Mouse (Mus musculus) frontal cortex, postnatal 36 days (tissue): Measurements from ENCODE around the gene Fyttd1.
"Not testable (repeated sequence)": the region's sequence is repeated elsewhere in the genome, so short reads cannot be mapped to it uniquely, and the experiment has no call there.

Source experiments
- DNase-seq, 2 experiments: peaks; one replicate each; pipeline ENCODE4 v3.0.0; 2022; ENCODE audit warnings: low spot score in 2 of 2

The Fyttd1 gene

DNA sequence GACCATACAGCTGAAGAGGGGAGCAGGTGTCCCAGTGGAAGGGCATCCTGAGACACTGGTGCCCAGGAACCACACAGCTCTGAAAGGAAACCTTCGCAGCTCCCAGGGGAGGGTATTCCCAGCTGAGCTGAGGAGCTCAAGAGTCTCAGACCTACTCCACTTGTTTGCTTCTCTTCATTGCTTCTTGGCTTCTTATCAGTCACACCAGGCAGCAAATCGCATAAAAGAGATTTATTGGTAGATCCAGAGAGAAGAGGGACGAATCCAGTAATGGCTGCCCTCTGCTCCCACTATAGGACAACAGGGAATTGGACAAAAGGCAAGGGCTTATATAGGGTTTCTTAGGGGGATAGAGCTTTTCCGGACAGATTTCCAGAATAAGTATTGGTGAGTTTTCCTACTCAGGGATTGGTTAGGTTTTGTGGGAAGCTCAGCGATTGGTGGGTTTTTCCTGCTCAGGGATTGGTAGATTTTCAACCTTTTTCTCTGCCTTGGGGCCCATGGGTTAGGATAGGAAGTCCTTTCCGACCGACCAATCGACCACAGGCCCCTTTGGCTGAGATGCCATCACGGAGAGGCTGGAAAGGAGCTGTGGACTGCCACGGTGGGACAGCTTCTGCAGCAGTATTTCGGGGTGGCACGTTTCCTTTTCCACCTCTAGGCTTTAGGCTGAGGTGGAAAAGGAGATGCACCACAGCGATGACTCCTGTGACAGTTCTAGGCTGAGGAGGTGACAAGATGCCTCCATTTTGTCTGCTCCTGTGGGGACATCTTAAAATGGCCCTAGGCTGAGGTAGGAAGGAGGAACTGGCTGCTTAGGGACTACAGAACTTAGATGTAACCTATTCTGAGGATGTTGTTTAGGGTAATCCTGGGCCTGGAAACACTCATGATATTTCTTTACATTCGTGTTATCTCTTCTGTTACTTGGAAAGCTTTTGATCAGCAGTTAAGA, 1.9 kb downstream of the Fyttd1 start:
- DNase-seq: no peak

DNA sequence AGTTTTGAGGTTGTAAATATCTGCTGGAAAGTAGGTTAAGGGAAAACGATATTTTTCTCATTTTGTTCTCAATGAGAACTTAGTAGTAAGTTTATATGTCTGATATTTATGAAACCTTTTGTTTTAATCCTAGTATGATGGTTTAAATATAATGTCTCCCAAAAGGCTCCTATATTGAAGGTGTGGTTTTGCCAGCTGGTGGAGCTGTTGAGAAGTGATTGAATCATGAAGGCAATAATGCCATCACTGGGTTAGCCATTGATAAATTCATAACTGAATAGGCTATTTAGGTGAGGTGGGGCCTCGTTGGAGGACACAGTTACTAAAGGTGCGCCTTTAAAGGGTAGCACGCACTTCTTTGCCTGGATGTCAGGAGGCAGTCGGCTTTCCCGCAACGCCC, 4.2 kb downstream of the Fyttd1 start:
- DNase-seq: no peak

GRCm38 (mm10) chr16:32887996-32888395, 10.7 kb downstream of the Fyttd1 start:
- DNase-seq: no peak

- no peak for DNase-seq
Observed at GRCm38 (mm10) chr16:32889881-32890280, 12.6 kb downstream of the Fyttd1 start.

DNA sequence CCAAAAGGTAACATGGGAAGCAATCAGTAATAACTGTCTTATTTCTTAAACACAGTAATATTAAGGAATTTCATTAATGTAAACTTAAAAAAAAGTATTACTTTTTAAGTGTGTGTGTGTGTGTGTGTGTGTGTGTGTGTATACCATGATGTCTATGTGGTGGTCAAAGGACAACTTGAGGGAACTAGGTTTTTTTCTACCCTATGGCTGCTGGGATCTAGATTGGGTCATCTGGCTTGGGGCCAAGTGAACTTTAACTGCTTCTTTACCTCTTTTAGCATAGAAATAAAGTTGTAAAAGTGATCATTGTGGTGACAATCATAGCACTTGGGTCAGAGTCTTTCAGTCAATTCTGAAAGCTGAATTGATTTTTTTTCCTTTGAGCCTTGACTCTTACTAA, 18.8 kb downstream of the Fyttd1 start:
- DNase-seq: no peak

GRCm38 (mm10) chr16:32901360-32902050, 24.2 kb downstream of the Fyttd1 start:
- no peak for DNase-seq

DNA sequence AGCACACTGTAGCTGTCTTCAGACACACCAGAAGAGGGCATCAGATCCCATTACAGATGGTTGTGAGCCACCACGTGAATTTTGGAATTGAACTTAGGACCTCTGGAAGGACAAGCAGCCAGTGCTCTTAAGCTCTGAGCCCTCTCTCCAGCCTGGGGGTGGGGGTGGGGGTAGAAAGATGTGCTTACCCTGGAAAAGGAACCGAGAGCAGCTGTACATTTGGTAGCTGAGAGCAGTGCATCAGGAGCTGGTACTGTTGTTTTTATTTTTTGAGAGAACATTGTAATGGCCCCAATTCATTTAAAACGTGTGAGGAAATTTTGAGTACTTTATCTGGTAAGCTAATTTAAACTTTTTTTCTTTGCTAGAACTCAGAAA, 24.7 kb downstream of the Fyttd1 start:
- DNase-seq: no peak

DNA sequence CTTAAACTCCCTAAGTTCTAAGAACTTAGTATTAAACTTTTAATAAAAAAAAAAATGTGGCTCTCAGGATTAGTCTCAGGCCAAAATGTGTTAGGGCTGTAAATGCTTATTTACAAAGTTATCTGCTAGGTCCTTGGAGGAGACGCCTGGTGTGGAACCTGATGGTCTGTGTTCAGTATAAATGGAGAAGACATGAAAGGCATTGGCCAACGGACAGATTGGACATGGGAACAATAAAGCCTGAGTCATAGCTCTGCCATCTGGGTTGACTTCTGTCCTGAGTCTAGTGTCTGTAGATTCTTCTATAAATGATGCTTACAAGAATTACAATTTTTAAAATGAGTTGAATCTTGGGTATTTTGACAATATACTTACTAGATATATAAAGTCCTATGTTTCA, 28.9 kb downstream of the Fyttd1 start:
- no peak for DNase-seq

GRCm38 (mm10) chr16:32906727-32907126, 29.4 kb downstream of the Fyttd1 start:
- DNase-seq: no peak

DNA sequence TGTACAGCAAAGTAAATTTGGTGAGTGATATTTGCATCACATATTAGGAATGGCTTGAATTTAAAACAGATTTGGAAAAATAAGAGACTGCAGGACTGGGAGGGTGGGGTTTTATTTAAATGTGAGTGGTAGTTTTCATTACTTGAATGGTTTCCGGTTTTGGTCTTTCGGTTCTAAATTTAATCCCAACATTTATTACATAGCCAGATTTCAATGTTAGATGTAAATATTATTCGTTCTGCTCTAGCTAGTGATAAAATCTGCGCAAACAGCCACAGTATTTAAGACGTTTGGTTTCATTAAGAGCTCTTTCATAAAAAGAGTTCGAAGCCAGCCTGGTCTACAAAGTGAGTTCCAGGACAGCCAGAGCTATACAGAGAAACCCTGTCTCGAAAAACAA, 35.9 kb downstream of the Fyttd1 start:
- no peak for DNase-seq

DNA sequence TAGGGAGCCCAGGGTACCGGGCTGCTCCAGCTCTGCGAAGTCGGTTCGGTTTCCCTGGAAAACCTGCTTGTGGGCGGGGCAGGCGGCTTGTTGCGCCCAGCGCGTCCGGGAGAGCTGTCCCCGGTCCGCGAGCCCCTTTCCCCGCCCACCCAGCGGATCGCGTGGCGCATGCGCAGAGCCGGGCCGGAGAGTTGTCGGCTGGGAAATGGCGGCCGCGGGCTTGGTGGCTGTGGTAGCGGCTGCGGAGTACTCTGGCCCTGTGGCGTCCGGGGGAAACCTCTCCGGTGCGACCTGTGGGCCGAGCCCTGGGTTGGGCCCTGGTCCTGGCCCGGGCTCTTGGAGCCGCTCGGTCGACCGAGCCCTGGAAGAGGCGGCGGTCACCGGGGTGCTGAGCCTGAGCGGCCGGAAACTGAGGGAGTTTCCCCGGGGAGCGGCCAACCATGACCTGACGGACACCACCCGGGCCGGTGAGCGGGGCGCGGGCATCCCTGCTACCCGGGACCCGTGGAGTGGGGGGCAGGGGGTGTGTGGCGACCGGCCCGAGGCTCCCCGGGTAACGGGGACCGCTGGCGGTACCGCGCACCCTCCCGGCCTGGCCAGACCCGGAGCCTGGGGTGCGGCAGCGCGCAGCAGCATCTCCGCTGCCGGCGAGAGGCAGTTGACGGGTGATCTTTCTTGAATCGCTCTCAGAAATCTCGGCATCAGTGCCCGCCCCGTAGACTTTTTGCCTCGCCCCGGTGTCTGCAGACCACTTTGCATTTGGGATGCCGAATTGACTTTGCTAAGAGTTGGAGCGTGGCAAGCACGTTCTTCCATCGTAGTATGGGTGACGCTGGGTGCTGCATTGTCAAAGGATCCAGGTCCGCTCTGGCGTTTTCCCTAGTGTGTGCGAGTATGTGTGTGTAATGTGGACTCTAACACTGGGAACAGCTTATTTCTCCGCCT, 36.9 kb downstream of the Fyttd1 start, which contains the start of gene Lrch3:
Gene Lrch3, plus strand, starts transcription at position 164 of the 945 bp plus-strand sequence.
- DNase-seq: peak; percentile 91 to 96

DNA sequence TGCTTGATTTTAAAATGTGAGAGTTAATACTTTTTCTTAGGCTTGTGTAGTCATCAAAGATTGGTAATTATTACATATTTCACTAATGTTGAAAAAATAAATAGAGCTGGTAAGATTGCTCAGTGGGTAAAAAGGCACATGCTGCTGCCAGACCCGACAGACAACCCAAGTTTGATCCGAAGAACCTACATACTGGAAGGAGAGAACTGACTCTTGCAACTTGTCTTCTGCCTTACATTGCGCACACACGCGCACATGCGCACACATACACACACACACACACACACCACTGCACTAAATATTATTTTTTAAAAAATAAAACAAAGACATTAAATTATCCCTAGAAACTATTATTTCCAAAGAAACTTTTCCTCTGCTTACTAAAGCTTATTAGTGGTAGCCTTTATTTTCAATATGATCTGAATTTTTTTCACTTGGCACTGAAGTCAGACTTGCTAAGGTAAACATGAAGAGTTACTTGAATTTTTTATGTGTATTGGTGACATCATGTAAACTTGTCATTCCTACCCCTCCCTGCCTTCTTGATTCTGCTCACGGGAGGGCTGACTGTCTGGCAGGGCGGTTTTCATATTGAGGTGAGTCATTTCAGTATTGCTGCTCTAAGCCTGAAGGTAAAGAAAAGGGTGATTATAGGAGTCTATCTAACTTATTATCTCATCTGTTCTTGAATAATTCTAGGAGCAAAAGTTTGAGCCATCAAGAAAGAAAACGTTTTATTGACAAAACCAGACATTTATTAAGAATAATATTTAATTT, 38.2 kb downstream of the Fyttd1 start:
- no peak for DNase-seq

GRCm38 (mm10) chr16:32926629-32927028, 49.3 kb downstream of the Fyttd1 start:
- DNase-seq: not testable (repeated sequence)

- no peak for DNase-seq
Observed at GRCm38 (mm10) chr16:32927044-32927443, 49.7 kb downstream of the Fyttd1 start.

- no peak for DNase-seq
Observed at GRCm38 (mm10) chr16:32929918-32930317, 52.6 kb downstream of the Fyttd1 start.

- DNase-seq: peak in 1 of 2 experiments; percentile 51
Observed at GRCm38 (mm10) chr16:32934470-32934869, 57.2 kb downstream of the Fyttd1 start.

DNA sequence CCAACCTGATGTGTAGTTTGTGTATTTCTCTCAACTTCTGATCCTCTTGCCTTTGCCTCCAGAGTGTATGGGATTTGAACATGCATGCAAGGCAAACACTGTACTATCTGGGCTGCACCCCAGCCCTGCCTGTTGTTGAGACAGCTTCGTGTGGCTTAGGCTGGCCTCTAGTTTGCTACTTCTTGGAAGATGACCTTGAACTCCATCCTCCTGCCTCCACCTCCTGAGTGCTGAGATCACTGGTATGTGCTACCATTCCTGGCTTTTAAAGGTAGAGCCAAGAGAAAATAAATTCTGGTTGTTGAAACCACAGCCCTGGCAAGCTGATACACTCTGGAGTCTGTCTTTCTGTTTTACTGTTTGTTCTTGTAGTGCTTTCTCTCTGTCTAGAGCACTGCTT, 57.8 kb downstream of the Fyttd1 start:
- no peak for DNase-seq

GRCm38 (mm10) chr16:32937358-32937757, 60.1 kb downstream of the Fyttd1 start:
- DNase-seq: no peak

GRCm38 (mm10) chr16:32939301-32939700, 62.0 kb downstream of the Fyttd1 start:
- DNase-seq: peak; percentile 50 to 83

DNA sequence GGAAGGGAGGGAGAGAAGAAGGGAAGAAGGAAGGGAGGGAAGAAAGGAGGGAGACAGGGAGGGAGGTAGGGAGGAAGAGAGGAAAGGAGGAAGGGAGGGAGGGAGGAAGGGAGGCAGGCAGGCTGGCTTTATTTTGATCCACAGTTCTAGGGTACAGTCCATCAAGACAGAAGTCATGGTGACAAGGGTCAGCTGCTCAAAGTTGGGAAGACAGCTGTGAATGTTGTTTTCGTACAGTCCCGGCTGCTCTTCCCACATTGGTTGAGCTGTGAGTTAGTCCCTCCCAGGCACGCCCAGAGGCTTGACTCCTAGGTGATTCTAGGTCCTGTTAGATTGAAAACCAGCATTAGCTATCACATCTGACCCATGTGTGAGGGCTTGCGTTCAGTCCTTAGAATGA, 62.4 kb downstream of the Fyttd1 start:
- DNase-seq: not testable (repeated sequence)

DNA sequence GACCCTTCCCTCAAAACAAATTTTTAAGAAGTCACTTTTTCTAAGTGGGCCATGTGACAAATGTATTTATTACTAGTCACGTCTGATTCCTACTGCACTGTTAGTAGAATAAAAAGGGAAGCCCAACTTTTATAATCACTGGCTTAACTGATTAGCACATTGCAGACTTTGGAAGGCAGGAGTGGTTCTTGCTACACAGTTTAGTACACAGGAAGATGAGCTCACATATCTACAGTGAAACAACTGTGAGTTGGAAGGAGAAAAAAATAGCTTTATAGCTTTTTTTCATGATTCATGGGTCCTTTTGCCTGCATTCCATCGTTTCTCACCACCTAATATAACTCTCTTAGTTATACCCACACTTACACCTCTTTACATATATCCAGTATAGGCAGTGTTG, 63.9 kb downstream of the Fyttd1 start:
- not testable (repeated sequence) for DNase-seq
